Comparison of ENCODE assay signal across 9 mouse cellular contexts in the genomic region with DNA sequence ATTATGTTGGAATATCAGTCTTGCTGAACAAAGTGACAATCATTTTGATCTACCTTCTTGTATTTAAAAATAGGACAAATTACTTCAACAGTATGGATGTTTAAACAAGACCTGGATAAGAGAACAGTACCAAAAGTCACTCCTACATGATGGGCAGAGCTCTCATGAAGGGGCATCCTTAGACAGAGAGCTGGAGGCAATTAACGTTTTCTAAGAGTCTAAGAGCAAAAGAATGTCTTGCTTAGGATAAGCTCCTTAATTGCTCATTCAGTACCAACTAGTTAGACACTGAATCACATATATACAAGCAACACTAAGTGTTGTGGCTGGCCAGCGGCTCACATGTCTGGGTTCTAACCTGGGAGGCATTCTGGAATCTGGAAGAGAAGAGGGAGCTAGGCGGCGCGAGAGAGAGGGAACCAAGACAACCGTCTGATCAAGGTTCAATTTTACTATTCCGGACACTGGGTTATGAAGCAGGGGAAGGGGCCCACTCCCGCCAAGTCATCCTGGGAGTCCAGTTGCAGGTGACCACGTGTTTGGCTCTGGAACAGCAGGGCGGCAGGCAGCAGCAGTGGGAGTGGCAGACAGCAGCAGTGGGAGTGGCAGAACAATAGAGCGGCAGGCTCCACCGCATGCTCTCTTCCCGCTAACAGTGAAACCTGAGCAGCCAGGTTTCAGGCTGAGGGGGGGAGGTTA. TPM values are rescaled to one million over a fixed set of nuclear protein-coding genes. Genes with fewer than 3 reads are reported as not detected.
A peak's percentile ranks its signal among the peaks of the same experiment; 100 is the strongest.
DNase-seq lines count a peak whose midpoint lies in the region; ATAC-seq and TF ChIP-seq lines count a peak whose summit lies in the region.
"Had no signal": no experiment of that assay in that cellular context is flagged by ENCODE, and none has a peak within 500 bp of the region (broad histone marks: within the 10 kb centered on the region; RNA-seq: fewer than 3 reads in every experiment).

No protein-coding gene starts in this region.

- H3K9ac ChIP-seq in heart, embryonic 11.5 days (ENCODE audit: low read depth, low read length), result peak overlapping the region; percentile 24; the same call in 1 of the 2 replicates
- peak overlapping the region; percentile 70 for H3K9ac ChIP-seq in hindbrain, embryonic 14.5 days
- H3K9ac ChIP-seq in midbrain, embryonic 16.5 days (ENCODE audit: low read depth, low read length), result peak overlapping the region; percentile 69

- no peak for TF ChIP-seq POLR2A in cortical plate, adult 2 months (IDR thresholded peaks at IDR 0.05; ENCODE audit: extremely low read depth, insufficient read depth, low read length)

- no peaks in the 10 kb centered on the region for H3K36me3 ChIP-seq in heart, embryonic 11.5 days (ENCODE audit: control insufficient read depth, insufficient read depth, low read length)
- H3K36me3 ChIP-seq in hindbrain, embryonic 14.5 days (replicated peaks; ENCODE audit: control insufficient read depth, insufficient read depth), result no peaks in the 10 kb centered on the region
- H3K36me3 ChIP-seq in midbrain, embryonic 16.5 days (ENCODE audit: control insufficient read depth, insufficient read depth, low read length), result no peaks in the 10 kb centered on the region

- H3K9me3 ChIP-seq in heart, embryonic 11.5 days (replicated peaks; ENCODE audit: control insufficient read depth, low read length), result no peaks in the 10 kb centered on the region
- H3K9me3 ChIP-seq in hindbrain, embryonic 14.5 days (ENCODE audit: control insufficient read depth, low read length), result no peaks in the 10 kb centered on the region
- H3K9me3 ChIP-seq in midbrain, embryonic 16.5 days (replicated peaks; ENCODE audit: control insufficient read depth, low read length, poor library complexity, severe bottlenecking), result no peaks in the 10 kb centered on the region

- peak; percentile 79; the same call in 1 of the 2 replicates for ATAC-seq in heart, embryonic 11.5 days (replicated peaks; ENCODE audit: insufficient number of reproducible peaks, low FRiP score, low TSS enrichment)
- ATAC-seq in hindbrain, embryonic 14.5 days (ENCODE audit: low FRiP score), result peak; percentile 94
- ATAC-seq in midbrain, embryonic 16.5 days, result peak; percentile 98
- ATAC-seq in granulocyte monocyte progenitor cell, adult 5-6 weeks (replicated peaks; ENCODE audit: poor library complexity, severe bottlenecking), result no peak

- peak overlapping the region; percentile 27 for H3K4me3 ChIP-seq in heart, embryonic 11.5 days (ENCODE audit: low read depth, low read length)
- H3K4me3 ChIP-seq in cortical plate, adult 2 months (ENCODE audit: insufficient read depth, low read length), result peak overlapping the region; percentile 18; the same call in 1 of the 2 replicates
- peak overlapping the region; percentile 38 for H3K4me3 ChIP-seq in hindbrain, embryonic 14.5 days (replicated peaks; ENCODE audit: low read length)
- peak overlapping the region; percentile 44 for H3K4me3 ChIP-seq in midbrain, embryonic 16.5 days (ENCODE audit: low read depth, low read length)

- no peaks in the 10 kb centered on the region for H3K27me3 ChIP-seq in heart, embryonic 11.5 days (ENCODE audit: control insufficient read depth, insufficient read depth, low read length)
- H3K27me3 ChIP-seq in hindbrain, embryonic 14.5 days (ENCODE audit: control insufficient read depth, insufficient read depth, low read length), result no peaks in the 10 kb centered on the region
- no peaks in the 10 kb centered on the region for H3K27me3 ChIP-seq in midbrain, embryonic 16.5 days (ENCODE audit: control insufficient read depth, insufficient read depth, low read depth, low read length)

- H3K27ac ChIP-seq in heart, embryonic 11.5 days (ENCODE audit: low read depth, low read length), result no peak overlapping the region
- H3K27ac ChIP-seq in cortical plate, adult 2 months (ENCODE audit: insufficient read depth, low read length), result no peak overlapping the region
- H3K27ac ChIP-seq in hindbrain, embryonic 14.5 days, result peak overlapping the region; percentile 21; the same call in 1 of the 2 replicates
- peak overlapping the region; percentile 53 for H3K27ac ChIP-seq in midbrain, embryonic 16.5 days (ENCODE audit: low read length)

- H3K4me1 ChIP-seq in heart, embryonic 11.5 days (ENCODE audit: control insufficient read depth, insufficient read depth, low read length), result no peaks in the 10 kb centered on the region
- H3K4me1 ChIP-seq in cortical plate, adult 2 months (ENCODE audit: control insufficient read depth, insufficient read depth, low read length), result no peaks in the 10 kb centered on the region
- no peaks in the 10 kb centered on the region for H3K4me1 ChIP-seq in hindbrain, embryonic 14.5 days (replicated peaks; ENCODE audit: control insufficient read depth, insufficient read depth, low read length)
- H3K4me1 ChIP-seq in midbrain, embryonic 16.5 days (ENCODE audit: control insufficient read depth, insufficient read depth, low read length), result no peaks in the 10 kb centered on the region

- WGBS in heart, embryonic 11.5 days (ENCODE audit: insufficient replicate concordance), result 3% methylated on average over 13 of the region's 13 CpGs
- WGBS in hindbrain, embryonic 14.5 days, result 4% methylated on average over 13 of the region's 13 CpGs
- WGBS in midbrain, embryonic 16.5 days, result 3% methylated on average over 13 of the region's 13 CpGs

- H3K4me2 ChIP-seq in heart, embryonic 11.5 days, result peak overlapping the region; percentile 66
- peak overlapping the region; percentile 60 for H3K4me2 ChIP-seq in hindbrain, embryonic 14.5 days (replicated peaks)
- peak overlapping the region; percentile 62 for H3K4me2 ChIP-seq in midbrain, embryonic 16.5 days (ENCODE audit: low read length)

- no peak for DNase-seq in heart, adult 18-20 months
- peak; percentile 64 for DNase-seq in hindbrain, embryonic 14.5 days (ENCODE audit: low spot score)
- DNase-seq in liver, result peak; percentile 43
- no peak for DNase-seq in thymus, postnatal 10 days (ENCODE audit: low spot score in 2 of 2)

- TF ChIP-seq CTCF in cortical plate, adult 2 months (IDR thresholded peaks at IDR 0.05; ENCODE audit: extremely low read depth, insufficient read depth, low read length), result no peak

RNA-seq across cellular contexts. Expression of gene Akr1c19, which starts 16.5 kb away (rescaled TPM):
- 0.68 and 0.93 TPM in 2 replicates for polyA plus RNA-seq in heart, embryonic 11.5 days (2014; fragmentation: Nextera tagmentation; extraction: Ambion mirVana)
- 1 to 10 TPM; 2.0 to 2.1 TPM for total RNA-seq in heart, adult 18-20 months (2021)
- not detected in 2 replicates for polyA plus RNA-seq in cortical plate, adult 2 months (2012; rRNA removed)
- 7.3 and 7.6 TPM in 2 replicates for polyA plus RNA-seq in hindbrain, embryonic 14.5 days (2014; fragmentation: Nextera tagmentation; extraction: Ambion mirVana)
- polyA plus RNA-seq in midbrain, embryonic 16.5 days (2015; fragmentation: Nextera tagmentation; extraction: Ambion mirVana), result 7.4 and 8.4 TPM in 2 replicates
- not detected in 2 replicates for total RNA-seq in granulocyte monocyte progenitor cell, adult 5-6 weeks (2014; fragmentation: Nextera tagmentation)
- total RNA-seq in granulocyte monocyte progenitor cell, adult 5-6 weeks (2017), result not detected in 2 replicates
- total RNA-seq: layer of hippocampus, postnatal 36 days had no signal

RNA-seq across cellular contexts. Expression of gene Akr1c12, which starts 34.2 kb away (rescaled TPM):
- polyA plus RNA-seq in heart, embryonic 11.5 days (2014; fragmentation: Nextera tagmentation; extraction: Ambion mirVana), result 0.44 TPM in 1 of 2 replicates, not detected in the other
- total RNA-seq in heart, adult 18-20 months (2021), result not detected
- not detected in 2 replicates for polyA plus RNA-seq in cortical plate, adult 2 months (2012; rRNA removed)
- polyA plus RNA-seq in hindbrain, embryonic 14.5 days (2014; fragmentation: Nextera tagmentation; extraction: Ambion mirVana), result 0.16 and 0.18 TPM in 2 replicates
- 0.23 and 0.29 TPM in 2 replicates for polyA plus RNA-seq in midbrain, embryonic 16.5 days (2015; fragmentation: Nextera tagmentation; extraction: Ambion mirVana)
- total RNA-seq in granulocyte monocyte progenitor cell, adult 5-6 weeks (2014; fragmentation: Nextera tagmentation), result 0.66 and 3.5 TPM in 2 replicates
- 1.3 and 1.9 TPM in 2 replicates for total RNA-seq in granulocyte monocyte progenitor cell, adult 5-6 weeks (2017)
- total RNA-seq: layer of hippocampus, postnatal 36 days had no signal

RNA-seq across cellular contexts. Expression of gene Akr1c13, which starts 54.1 kb away (rescaled TPM):
- polyA plus RNA-seq in heart, embryonic 11.5 days (2014; fragmentation: Nextera tagmentation; extraction: Ambion mirVana), result 3.2 and 3.7 TPM in 2 replicates
- total RNA-seq in heart, adult 18-20 months (2021), result 1 to 10 TPM; 1.2 to 1.3 TPM
- 0.38 and 0.40 TPM in 2 replicates for polyA plus RNA-seq in cortical plate, adult 2 months (2012; rRNA removed)
- 5.5 and 7.5 TPM in 2 replicates for polyA plus RNA-seq in hindbrain, embryonic 14.5 days (2014; fragmentation: Nextera tagmentation; extraction: Ambion mirVana)
- polyA plus RNA-seq in midbrain, embryonic 16.5 days (2015; fragmentation: Nextera tagmentation; extraction: Ambion mirVana), result 1.2 and 1.5 TPM in 2 replicates
- total RNA-seq in granulocyte monocyte progenitor cell, adult 5-6 weeks (2014; fragmentation: Nextera tagmentation), result 26.7 and 36.1 TPM in 2 replicates
- 32.5 and 34.0 TPM in 2 replicates for total RNA-seq in granulocyte monocyte progenitor cell, adult 5-6 weeks (2017)
- total RNA-seq: layer of hippocampus, postnatal 36 days had no signal

Comparison
In these comparisons a context has a peak if more than half of its experiments do, and no peak if none do; other contexts are left out.
1. H3K27ac ChIP-seq: peak in hindbrain, embryonic 14.5 days (single experiment) and midbrain, embryonic 16.5 days (single experiment); none in heart, embryonic 11.5 days (single experiment) and cortical plate, adult 2 months (single experiment).
2. DNase-seq: peak in hindbrain, embryonic 14.5 days (single experiment) and liver (single experiment); none in heart, adult 18-20 months (0 of 2) and thymus, postnatal 10 days (0 of 2).
3. Peak in every context shown above with its lines, with median percentiles within 50 percentile points of each other: H3K4me2 ChIP-seq, H3K4me3 ChIP-seq and H3K9ac ChIP-seq.